Mouse (Mus musculus) heart, embryonic 13.5 days (tissue): ENCODE results near the gene Cdh23. TPM values are rescaled to one million over a fixed set of nuclear protein-coding genes. Genes with fewer than 3 reads are reported as not detected.

ENCODE experiments used
- ATAC-seq: fragments of 200-750 bp; cut with Nextera tagmentation; 2 replicates; pipeline ENCODE4 v1.8.0; 2017; ENCODE audit warnings: moderate TSS enrichment; ENCODE audit not compliant: insufficient number of reproducible peaks, low FRiP score, low TSS enrichment; ENCODE audit errors: extremely low read depth
- H3K27ac ChIP-seq: fragments of 300-500 bp; sonication (generic); replicated peaks from 2 replicates; pipeline ENCODE4 v1.5.1; 2015; ENCODE audit warnings: moderate library complexity, mild to moderate bottlenecking, inconsistent platforms
- H3K27me3 ChIP-seq: fragments of 300-500 bp; sonication (generic); replicated peaks from 2 replicates; pipeline ENCODE4 v1.6.1; 2015; ENCODE audit warnings: mild to moderate bottlenecking, inconsistent platforms
- H3K36me3 ChIP-seq: fragments of 300-500 bp; sonication (generic); 2 replicates; pipeline ENCODE4 v1.6.1; 2015; ENCODE audit warnings: mild to moderate bottlenecking, inconsistent platforms
- H3K4me1 ChIP-seq: fragments of 300-500 bp; sonication (generic); 2 replicates; pipeline ENCODE4 v1.6.1; 2015; ENCODE audit warnings: inconsistent platforms
- H3K4me2 ChIP-seq: fragments of 300-500 bp; sonication (generic); 2 replicates; pipeline ENCODE4 v1.6.1; 2015; ENCODE audit warnings: inconsistent platforms, mild to moderate bottlenecking, moderate library complexity
- H3K4me3 ChIP-seq: fragments of 300-500 bp; sonication (generic); 2 replicates; pipeline ENCODE4 v1.5.1; 2015; ENCODE audit warnings: moderate library complexity, mild to moderate bottlenecking, inconsistent platforms
- H3K9ac ChIP-seq: fragments of 300-500 bp; sonication (generic); 2 replicates; pipeline ENCODE4 v1.6.1; 2015; ENCODE audit warnings: inconsistent platforms, mild to moderate bottlenecking, moderate library complexity
- H3K9me3 ChIP-seq: fragments of 300-500 bp; sonication (generic); 2 replicates; pipeline ENCODE4 v1.6.1; 2016; ENCODE audit warnings: inconsistent platforms
- WGBS: fragments of 180-500 bp; shearing (Covaris S2); methylation state at CpG from one replicate; pipeline ENCODE4 v1.1.7; 2015; ENCODE audit warnings: mixed read lengths; 5-methylcytosine and 5-hydroxymethylcytosine counted together
- polyA plus RNA-seq: library from polyadenylated mRNA; unstranded; fragments of >200 nt; fragmentation: Nextera tagmentation; extraction: Ambion mirVana; gene quantifications from 2 replicates; pipeline ENCODE4 v1.2.1, GENCODE M21; 2015

Cdh23 gene
- polyA plus RNA-seq, 1 experiment from 2014 or later, result 0.27 TPM

GRCm38 (mm10) chr10:60634391-60634790 is 61.9 kb downstream of the Cdh23 start:
- no peak for ATAC-seq
- H3K4me3 ChIP-seq, result no peak overlapping the region
- H3K4me2 ChIP-seq, result no peak overlapping the region
- no peaks in the 10 kb centered on the region for H3K36me3 ChIP-seq
- peaks cover 11% of the 10 kb centered on the region for H3K9me3 ChIP-seq
- WGBS, result 39% methylated on average over 9 of the region's 9 CpGs
- peaks cover 17% of the 10 kb centered on the region; the same call in 1 of the 2 replicates for H3K27me3 ChIP-seq
- H3K27ac ChIP-seq, result no peak overlapping the region
- H3K9ac ChIP-seq, result no peak overlapping the region
- H3K4me1 ChIP-seq, result 0 out of 2 replicates have a peak, but pooled peaks cover 3% of the 10 kb centered on the region

GRCm38 (mm10) chr10:60626086-60626485 is 70.2 kb downstream of the Cdh23 start:
- H3K27ac ChIP-seq, result no peak overlapping the region
- WGBS, result 60% methylated on average over 5 of the region's 5 CpGs

DNA sequence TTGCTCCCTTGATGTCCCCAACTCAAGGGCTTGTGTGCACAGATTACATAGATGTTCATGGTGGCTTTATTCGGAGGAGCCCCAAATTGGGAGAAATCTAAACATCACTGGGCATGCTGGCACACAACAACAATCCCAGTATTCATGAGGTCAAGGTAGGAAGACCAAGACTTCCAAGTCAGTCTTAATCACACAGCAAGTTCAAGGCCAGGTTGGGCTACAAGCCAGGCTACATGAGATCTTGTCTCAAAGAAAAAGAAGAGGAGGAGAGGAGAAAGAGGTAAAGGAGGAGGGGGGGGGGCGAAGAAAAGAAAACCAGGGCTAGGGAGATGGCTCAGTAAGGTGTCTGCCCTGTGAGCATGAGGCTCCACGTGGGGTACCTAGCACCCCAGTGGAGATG is 70.8 kb downstream of the Cdh23 start:
- no peak overlapping the region for H3K4me3 ChIP-seq
- ATAC-seq, result no peak
- 78% methylated on average over 3 of the region's 3 CpGs for WGBS

More at GRCm38 (mm10) chr10:60626086-60626485, 70.2 kb downstream of the Cdh23 start:
- no peak overlapping the region for H3K4me2 ChIP-seq
- H3K4me3 ChIP-seq, result no peak overlapping the region
- H3K27me3 ChIP-seq, result no peaks in the 10 kb centered on the region
- no peaks in the 10 kb centered on the region for H3K4me1 ChIP-seq
- H3K9me3 ChIP-seq, result peaks cover 18% of the 10 kb centered on the region
- ATAC-seq, result no peak
- no peaks in the 10 kb centered on the region for H3K36me3 ChIP-seq
- H3K9ac ChIP-seq, result no peak overlapping the region

GRCm38 (mm10) chr10:60624945-60625344 is 71.3 kb downstream of the Cdh23 start:
- Histone ChIP-seq H3K9ac (no peak overlapping the region), H3K4me2 (no peak overlapping the region)

More for the DNA sequence above, 70.8 kb downstream of the Cdh23 start:
- Histone ChIP-seq H3K9me3 (peaks cover 18% of the 10 kb centered on the region), H3K27ac (no peak overlapping the region), H3K4me2 (no peak overlapping the region), H3K36me3 (no peaks in the 10 kb centered on the region), H3K9ac (no peak overlapping the region), H3K27me3 (peaks cover under 1% of the 10 kb centered on the region; the same call in 1 of the 2 replicates), H3K4me1 (no peaks in the 10 kb centered on the region)

DNA sequence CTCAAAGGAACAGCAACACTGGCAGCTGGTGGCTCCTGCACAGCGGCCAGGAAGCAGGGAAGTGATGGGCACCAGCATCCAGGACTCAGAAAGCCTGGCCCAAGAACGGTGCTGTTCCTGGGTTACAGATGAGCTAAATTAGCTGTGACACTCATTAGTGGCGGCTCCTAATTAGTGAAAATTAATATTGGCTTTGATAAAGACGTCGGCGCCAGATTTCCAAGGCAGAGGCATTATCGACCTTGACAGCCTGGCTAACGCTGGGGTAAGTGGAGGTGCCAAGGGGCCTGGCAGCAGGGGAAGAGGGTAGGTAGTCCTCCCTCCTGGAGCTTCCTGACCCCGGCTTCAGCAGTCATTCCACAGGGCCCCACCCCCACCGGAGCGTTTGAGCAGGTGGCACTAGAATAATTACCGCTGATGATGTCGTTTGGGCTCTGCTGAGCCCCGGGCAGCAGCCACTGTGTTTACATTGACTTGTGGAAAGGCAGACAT is 72.0 kb downstream of the Cdh23 start:
- no peak overlapping the region for H3K27ac ChIP-seq
- WGBS, result 52% methylated on average over 14 of the region's 14 CpGs
- peaks cover 6% of the 10 kb centered on the region for H3K9me3 ChIP-seq
- H3K27me3 ChIP-seq, result peaks cover 13% of the 10 kb centered on the region
- H3K36me3 ChIP-seq, result no peaks in the 10 kb centered on the region
- H3K4me1 ChIP-seq, result no peaks in the 10 kb centered on the region
- no peak for ATAC-seq
- no peak overlapping the region for H3K4me2 ChIP-seq
- no peak overlapping the region for H3K9ac ChIP-seq
- H3K4me3 ChIP-seq, result no peak overlapping the region

More at GRCm38 (mm10) chr10:60624945-60625344, 71.3 kb downstream of the Cdh23 start:
- peaks cover 13% of the 10 kb centered on the region for H3K9me3 ChIP-seq
- H3K27me3 ChIP-seq, result peaks cover 6% of the 10 kb centered on the region; the same call in 1 of the 2 replicates
- no peak overlapping the region for H3K27ac ChIP-seq
- H3K36me3 ChIP-seq, result no peaks in the 10 kb centered on the region
- no peaks in the 10 kb centered on the region for H3K4me1 ChIP-seq
- no peak for ATAC-seq
- H3K4me3 ChIP-seq, result no peak overlapping the region
- 46% methylated on average over 3 of the region's 3 CpGs for WGBS

- H3K36me3 ChIP-seq, result no peaks in the 10 kb centered on the region
- H3K9ac ChIP-seq, result no peak overlapping the region
- H3K9me3 ChIP-seq, result no peaks in the 10 kb centered on the region
- ATAC-seq, result no peak
- WGBS, result 61% methylated on average over 12 of the region's 12 CpGs
- no peak overlapping the region for H3K27ac ChIP-seq
- H3K4me3 ChIP-seq, result no peak overlapping the region
- H3K4me2 ChIP-seq, result no peak overlapping the region
- H3K27me3 ChIP-seq, result peaks cover 21% of the 10 kb centered on the region
- no peaks in the 10 kb centered on the region for H3K4me1 ChIP-seq
Measured at GRCm38 (mm10) chr10:60622836-60623235, 73.5 kb downstream of the Cdh23 start.

- Histone ChIP-seq H3K9me3 (no peaks in the 10 kb centered on the region), H3K9ac (no peak overlapping the region), H3K27me3 (peaks cover 26% of the 10 kb centered on the region), H3K4me1 (no peaks in the 10 kb centered on the region), H3K27ac (no peak overlapping the region), H3K4me2 (no peak overlapping the region), H3K4me3 (no peak overlapping the region), H3K36me3 (no peaks in the 10 kb centered on the region)
- ATAC-seq, result no peak
- 74% methylated on average over 8 of the region's 8 CpGs for WGBS
Measured at GRCm38 (mm10) chr10:60621470-60622170, 74.7 kb downstream of the Cdh23 start.

DNA sequence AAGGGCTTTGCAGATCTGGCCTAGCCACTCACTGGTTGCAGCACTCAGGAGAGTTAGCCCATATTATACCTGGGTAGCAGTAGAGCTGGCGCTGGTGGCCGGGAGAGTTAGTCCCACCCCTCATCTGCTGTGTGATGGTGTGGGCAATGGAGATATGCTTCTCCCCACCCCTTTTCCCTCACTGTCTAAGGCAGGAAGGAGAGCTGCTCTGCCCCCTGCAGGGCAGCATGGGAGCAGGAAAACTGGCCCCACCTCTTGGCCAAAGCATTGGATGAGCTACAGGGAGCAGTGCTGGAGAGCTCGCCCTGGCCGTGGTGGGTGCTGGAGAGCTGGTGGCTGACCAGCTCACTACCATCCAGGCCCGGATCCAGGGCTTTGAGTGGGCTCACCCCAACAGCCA is 80.4 kb downstream of the Cdh23 start:
- H3K9me3 ChIP-seq, result no peaks in the 10 kb centered on the region
- no peaks in the 10 kb centered on the region for H3K36me3 ChIP-seq
- no peaks in the 10 kb centered on the region for H3K4me1 ChIP-seq
- H3K9ac ChIP-seq, result no peak overlapping the region
- 57% methylated on average over 5 of the region's 5 CpGs for WGBS
- no peak overlapping the region for H3K4me2 ChIP-seq
- 0 out of 2 replicates have a peak, but pooled peaks have one; percentile 21 for ATAC-seq
- H3K27me3 ChIP-seq, result peaks cover 26% of the 10 kb centered on the region
- H3K27ac ChIP-seq, result no peak overlapping the region
- H3K4me3 ChIP-seq, result no peak overlapping the region

DNA sequence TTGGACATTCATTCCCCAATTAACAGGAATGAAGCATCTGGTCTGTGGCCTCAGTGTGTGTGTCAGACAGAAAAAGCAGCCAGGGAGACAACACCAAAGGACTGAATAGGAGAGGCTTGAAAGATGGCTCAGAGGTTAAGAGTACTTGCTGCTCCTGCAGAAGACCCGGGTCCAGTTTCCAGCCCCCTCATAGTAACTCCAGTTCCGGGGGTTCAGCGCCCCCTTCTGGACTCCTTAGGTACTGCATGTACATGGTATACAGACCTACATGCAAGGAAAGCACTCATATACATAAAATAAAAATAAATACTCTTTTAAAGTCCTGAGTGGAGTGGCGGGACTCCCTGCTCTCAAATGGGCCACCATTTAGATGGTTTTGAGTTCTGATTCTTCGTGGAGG is 83.4 kb downstream of the Cdh23 start:
- no peak overlapping the region for H3K27ac ChIP-seq
- H3K4me3 ChIP-seq, result no peak overlapping the region
- H3K27me3 ChIP-seq, result peaks cover 5% of the 10 kb centered on the region
- 20% methylated on average over 5 of the region's 5 CpGs for WGBS
- H3K4me2 ChIP-seq, result no peak overlapping the region
- H3K9me3 ChIP-seq, result no peaks in the 10 kb centered on the region
- no peak for ATAC-seq
- no peaks in the 10 kb centered on the region for H3K36me3 ChIP-seq
- no peak overlapping the region for H3K9ac ChIP-seq
- H3K4me1 ChIP-seq, result no peaks in the 10 kb centered on the region

DNA sequence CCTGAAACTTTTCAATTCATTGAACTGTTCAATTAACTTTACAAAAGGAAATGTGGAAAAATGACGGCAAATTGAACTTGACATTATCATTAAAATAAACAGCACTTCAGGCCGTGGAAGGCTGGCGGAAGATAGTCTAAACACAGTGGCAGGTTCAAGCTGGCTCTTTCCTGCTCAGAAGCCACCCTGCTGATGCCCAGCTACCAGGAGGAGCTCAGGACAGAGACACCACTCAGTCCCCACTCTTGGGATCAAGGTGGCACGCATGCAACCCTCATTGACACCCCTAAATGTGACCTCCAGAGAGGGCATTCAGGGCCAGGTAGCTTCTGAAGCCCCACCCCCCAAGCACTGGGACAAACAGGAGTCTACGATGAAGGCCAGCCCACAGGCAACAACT is 89.1 kb downstream of the Cdh23 start:
- Histone ChIP-seq H3K9ac (no peak overlapping the region), H3K4me2 (no peak overlapping the region), H3K27me3 (peaks cover 8% of the 10 kb centered on the region; the same call in 1 of the 2 replicates), H3K27ac (no peak overlapping the region), H3K4me1 (no peaks in the 10 kb centered on the region), H3K4me3 (no peak overlapping the region), H3K36me3 (no peaks in the 10 kb centered on the region), H3K9me3 (no peaks in the 10 kb centered on the region)
- WGBS, result 67% methylated on average over 5 of the region's 5 CpGs
- ATAC-seq, result no peak

- no peak for ATAC-seq
- Histone ChIP-seq H3K27ac (no peak overlapping the region), H3K4me2 (no peak overlapping the region), H3K9ac (no peak overlapping the region), H3K4me3 (no peak overlapping the region), H3K27me3 (peaks cover 8% of the 10 kb centered on the region; the same call in 1 of the 2 replicates), H3K4me1 (no peaks in the 10 kb centered on the region), H3K36me3 (no peaks in the 10 kb centered on the region), H3K9me3 (no peaks in the 10 kb centered on the region)
- WGBS, result 72% methylated on average over 6 of the region's 6 CpGs
Measured at GRCm38 (mm10) chr10:60606661-60607060, 89.6 kb downstream of the Cdh23 start.

DNA sequence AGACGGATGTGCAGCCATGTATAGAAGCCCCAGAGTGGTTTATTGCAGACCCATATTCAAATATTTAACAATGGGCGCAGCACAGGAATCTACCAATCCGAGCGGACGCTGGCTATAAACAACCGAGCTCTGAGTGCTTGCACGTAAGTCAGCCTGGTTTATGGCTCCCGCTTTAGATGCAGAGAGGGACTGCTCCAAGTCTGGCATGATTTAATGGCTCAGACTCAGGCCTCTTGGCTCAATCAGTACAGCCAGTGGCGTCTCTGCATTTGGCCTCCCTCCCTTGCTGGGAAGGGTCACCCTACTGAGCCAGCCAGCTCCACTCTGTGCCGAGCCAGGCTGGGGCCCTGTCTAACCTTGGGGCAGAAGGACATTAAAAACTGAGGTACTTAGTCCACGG is 94.1 kb downstream of the Cdh23 start:
- ATAC-seq, result no peak
- Histone ChIP-seq H3K4me2 (no peak overlapping the region), H3K4me3 (no peak overlapping the region), H3K9ac (no peak overlapping the region), H3K9me3 (no peaks in the 10 kb centered on the region), H3K4me1 (no peaks in the 10 kb centered on the region), H3K27me3 (peaks cover 15% of the 10 kb centered on the region; the same call in 1 of the 2 replicates), H3K36me3 (no peaks in the 10 kb centered on the region), H3K27ac (no peak overlapping the region)
- WGBS, result 83% methylated on average over 11 of the region's 11 CpGs
